Mouse (Mus musculus) ovary, postnatal 36 days (tissue): ENCODE data around the gene Rangrf.
A peak's percentile ranks its signal among the peaks of the same experiment; 100 is the strongest.
"Not testable (repeated sequence)": the region's sequence is repeated elsewhere in the genome, so short reads cannot be mapped to it uniquely, and the experiment has no call there.

Experiments used
- DNase-seq: peaks from one replicate; pipeline ENCODE4 v3.0.0; 2022; ENCODE audit warnings: low spot score, mixed read lengths

Gene Rangrf

DNA sequence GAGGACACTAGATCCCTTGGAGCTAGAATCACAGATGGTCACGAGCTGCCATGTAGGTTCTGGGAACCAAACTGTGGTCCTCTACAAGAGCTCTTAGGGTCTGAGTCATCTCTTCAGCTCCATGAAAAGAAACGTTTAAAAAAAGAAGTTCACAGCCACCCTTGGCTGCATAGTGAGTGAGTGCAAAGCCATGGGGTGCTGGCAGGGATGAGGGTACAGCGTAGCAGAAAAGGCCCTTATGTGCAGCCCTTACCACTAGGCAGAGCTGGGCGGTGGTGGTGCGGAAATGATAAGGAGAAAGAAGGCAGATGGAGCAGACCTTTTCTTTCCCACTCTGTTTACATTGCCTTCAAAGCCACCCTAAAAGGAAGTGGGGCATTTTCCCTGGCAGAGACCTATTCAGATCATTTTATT, 4.3 kb upstream of the Rangrf start:
- DNase-seq, result no peak

GRCm38 (mm10) chr11:68975601-68976000, 616 bp upstream of the Rangrf start:
- no peak for DNase-seq

- DNase-seq, result no peak
Observed at GRCm38 (mm10) chr11:68974059-68974450, 930 bp downstream of the Rangrf start.

- peak; percentile 86 for DNase-seq
Observed at GRCm38 (mm10) chr11:68973250-68974058, 1.5 kb downstream of the Rangrf start.

GRCm38 (mm10) chr11:68970232-68970631, 4.8 kb downstream of the Rangrf start:
- no peak for DNase-seq

DNA sequence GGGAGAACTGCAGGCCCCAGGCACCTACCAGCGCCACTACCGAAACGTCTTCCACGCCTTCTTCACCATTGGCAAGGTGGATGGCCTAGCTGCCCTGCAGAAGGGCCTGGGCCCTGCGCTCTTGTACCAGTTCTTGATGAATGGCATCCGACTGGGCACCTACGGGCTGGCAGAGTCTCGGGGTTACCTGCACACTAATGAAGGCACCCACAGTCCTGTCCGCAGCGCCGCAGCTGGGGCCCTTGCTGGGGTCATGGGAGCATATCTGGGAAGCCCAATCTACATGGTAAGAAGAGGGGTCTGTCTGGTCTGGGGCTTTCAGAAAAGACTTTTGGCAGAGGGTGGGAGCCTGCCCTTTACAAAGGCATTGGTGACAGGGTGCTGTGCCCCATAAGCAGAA, 6.2 kb downstream of the Rangrf start:
- DNase-seq, result no peak

DNA sequence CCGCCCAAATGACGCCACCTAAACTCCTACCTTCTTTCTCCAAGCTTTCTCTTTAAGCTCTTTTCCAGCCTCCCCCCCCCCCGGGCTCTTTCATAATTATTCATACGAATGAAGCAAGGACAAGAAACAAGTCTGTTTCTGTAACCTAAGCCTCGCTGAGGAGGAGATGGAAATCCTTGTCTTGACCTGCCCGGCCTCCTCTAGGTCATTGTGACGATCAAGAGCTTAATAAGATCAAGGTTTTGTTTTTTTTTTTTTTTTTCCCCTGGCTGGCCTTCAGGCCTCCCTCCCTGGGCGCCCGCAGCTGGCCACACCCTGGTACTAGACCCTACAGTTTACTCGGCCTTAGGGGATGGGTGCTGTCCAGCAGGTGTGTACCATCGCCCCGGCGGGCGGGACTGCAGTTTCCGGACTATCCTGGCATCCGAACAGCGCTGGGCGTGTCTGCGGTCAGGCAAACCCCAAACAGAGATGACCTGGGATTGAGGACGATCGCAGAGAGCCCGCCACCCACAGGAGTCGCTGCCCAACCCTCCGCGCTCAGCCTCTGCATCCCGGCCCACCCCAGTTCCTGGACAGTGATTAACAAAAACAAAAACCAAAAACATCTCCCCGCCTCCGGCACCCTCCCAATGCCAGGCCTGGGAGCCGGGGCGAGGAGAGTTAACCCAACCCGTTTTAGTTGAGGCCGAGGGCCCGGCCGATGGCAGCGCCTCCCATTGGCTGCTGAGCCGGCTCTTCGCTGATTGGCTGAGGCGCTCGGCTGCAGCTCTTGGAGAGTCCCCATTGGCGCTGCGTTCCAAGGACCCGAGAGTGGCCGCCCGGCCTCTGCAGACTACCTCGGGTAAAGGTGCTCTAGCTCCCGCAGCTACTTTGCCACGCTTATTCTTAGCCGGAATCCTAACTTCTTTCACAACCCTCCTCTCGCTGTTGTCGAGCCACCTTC, 7.4 kb downstream of the Rangrf start, which contains the start of gene Slc25a35:
Gene Slc25a35, plus strand, starts transcription at position 795 of the 946 bp plus-strand sequence.
- DNase-seq, result peak; percentile 92

GRCm38 (mm10) chr11:68966554-68966953, 8.4 kb downstream of the Rangrf start:
- no peak for DNase-seq

DNA sequence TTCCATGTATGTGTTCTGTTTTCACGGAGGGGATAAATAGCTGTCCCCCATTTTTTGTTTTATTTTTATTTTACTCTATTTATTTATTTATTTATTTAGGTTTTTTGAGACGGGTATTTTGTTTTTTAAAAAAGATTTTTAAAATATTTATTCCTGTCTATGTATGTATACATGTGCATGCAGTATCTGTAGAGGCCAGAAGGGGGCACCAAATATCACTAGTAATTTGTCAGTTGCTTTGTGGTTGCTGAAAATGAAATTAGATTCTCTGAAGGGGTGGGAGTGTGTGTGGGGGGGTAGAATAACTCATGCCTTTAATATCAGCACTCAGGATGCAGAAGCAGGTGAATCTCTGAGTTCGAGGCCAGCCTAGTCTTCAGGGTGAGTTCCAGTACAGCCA, 9.1 kb downstream of the Rangrf start:
- no peak for DNase-seq

GRCm38 (mm10) chr11:68965050-68965449, 9.9 kb downstream of the Rangrf start:
- DNase-seq, result no peak

GRCm38 (mm10) chr11:68963405-68963804, 11.6 kb downstream of the Rangrf start:
- no peak for DNase-seq

DNA sequence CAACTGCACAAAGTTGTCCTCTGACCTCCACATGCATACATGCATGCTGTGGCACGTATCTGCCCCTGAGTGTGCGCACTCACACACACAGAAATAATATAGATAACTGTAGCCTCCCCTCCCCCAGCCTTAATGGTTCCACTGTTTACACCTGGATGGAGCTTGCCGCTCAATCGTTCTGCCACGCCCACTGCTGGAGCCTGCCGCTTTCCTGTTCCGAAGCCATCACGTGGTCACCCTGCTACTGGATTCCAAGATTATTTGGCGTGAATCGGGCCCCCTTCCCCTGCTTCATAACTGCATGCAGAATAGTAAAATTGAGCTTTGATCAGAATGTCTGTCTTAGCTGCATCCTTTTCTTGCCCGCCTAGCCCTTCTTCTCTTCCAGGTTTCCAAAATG, 12.8 kb downstream of the Rangrf start:
- DNase-seq, result not testable (repeated sequence)

- no peak for DNase-seq
Observed at GRCm38 (mm10) chr11:68961596-68961995, 13.4 kb downstream of the Rangrf start.

DNA sequence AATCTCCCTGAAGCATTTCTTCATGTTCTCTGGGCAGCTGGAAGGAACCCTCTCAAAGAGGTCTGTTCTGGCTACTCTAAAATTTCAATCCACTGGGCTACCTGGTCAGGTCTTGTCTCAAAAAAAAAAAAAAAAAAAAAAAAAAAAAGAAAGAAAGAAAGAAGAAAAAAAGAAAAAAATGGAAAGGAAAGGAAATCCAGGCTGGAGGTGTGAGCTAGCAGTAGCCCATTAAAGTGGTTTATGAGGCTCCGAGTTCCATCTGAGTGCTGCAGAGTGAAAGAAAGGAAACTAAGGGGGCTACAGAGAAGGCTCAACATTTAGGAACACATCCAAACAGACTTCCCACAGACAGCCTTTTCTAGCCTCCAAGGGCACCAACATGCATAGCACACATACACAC, 17.0 kb downstream of the Rangrf start:
- DNase-seq, result no peak

DNA sequence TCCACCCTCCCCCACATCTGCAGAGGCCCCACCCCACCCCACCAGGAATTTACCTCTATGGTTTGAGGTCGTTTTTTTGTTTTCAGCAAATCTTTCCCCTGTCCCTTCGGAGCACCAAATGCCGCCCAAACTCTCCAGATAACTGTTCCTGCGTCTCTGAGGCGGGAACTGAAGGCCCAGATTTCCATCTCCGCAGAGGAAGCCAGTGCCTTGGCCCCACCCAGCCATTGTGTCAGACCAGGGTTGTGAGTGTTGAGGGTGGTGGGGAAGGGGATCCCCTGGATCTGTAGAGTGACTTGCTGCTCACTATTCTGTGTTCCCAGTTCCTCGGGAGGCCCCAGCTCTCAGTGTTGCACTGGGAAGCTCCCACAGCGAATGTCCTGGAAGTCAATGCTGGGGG, 17.7 kb downstream of the Rangrf start, which contains the start of gene Arhgef15:
Gene Arhgef15, minus strand, starts transcription at position 173 of the 400 bp plus-strand sequence.
- no peak for DNase-seq

GRCm38 (mm10) chr11:68956697-68957096, 18.3 kb downstream of the Rangrf start:
- DNase-seq, result no peak

DNA sequence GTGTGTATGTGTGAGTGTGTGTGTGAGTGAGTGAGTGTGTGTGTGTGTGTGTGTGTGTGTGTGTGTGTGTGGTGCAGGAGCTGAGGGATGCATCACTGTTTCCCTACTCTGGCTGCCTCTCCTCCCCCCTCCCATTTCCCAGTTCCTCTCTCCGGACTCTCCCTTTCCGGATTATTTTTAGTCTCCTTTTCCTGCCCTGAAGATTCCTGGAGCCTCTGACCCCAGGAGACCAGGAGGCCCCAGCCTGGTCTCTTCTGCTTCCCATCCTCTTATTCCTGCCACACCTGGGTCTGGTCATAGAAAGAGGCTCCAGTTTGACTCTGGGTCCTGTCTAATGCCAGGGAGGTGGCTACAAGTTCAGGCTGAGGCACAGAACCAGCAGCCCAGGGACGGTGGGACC, 18.9 kb downstream of the Rangrf start:
- no peak for DNase-seq

DNA sequence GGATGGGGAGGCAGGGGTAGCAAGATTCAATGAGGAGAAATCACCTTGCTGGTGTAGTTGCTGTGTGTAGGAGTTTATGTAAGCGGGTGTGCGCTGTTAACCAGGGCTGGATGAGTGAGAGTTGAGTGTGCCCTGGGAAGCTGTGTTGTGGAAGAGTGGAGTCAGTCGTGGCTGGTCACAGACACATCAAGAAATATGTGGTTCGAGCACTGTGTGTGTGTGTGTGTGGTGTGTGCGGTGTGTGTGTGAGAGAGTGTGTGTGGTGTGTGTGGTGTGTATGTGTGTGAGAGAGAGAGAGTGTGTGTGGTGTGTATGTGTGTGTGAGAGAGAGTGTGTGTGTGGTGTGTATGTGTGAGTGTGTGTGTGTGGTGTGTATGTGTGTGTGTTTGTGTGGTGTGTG, 19.5 kb downstream of the Rangrf start:
- no peak for DNase-seq

DNA sequence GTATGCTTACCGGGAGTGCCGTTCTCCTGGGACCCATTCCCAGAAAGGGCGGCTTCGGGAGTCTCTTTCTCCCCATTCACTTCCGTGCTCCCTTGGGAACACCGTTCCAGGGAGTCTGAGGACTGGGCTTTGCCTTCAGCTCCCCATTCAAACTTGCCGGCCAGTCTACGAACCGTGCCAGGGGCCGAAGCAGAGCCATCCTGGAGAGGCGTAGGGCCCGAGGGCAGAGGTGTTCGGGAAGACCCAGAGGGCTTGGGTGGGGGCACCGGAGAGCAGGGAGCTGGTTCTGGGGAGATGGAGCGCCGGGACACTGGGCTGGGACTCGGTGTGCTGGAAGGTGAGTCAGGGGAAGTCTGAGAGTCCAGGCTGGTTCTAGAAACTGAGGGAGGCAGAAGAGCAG, 20.6 kb downstream of the Rangrf start:
- DNase-seq, result no peak

DNA sequence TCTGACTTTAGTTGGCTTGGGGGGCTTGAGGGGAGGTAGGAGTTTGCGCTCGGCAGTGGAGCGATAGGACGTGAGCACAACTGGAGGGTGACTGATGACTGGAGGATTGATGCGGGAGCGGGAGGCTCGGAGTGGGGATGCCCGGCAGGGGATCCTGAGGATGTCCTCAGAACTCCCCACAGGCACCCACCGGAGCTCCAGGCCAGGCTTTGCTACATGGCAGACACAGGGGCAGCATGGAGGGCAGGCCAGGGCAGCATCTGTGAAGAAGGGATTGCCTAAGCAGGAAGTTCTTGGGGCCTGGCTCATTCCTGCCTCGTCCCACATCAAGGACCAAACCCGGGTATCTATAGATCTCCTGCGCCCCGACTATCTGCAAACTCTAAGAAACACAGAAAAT, 21.1 kb downstream of the Rangrf start:
- no peak for DNase-seq

DNA sequence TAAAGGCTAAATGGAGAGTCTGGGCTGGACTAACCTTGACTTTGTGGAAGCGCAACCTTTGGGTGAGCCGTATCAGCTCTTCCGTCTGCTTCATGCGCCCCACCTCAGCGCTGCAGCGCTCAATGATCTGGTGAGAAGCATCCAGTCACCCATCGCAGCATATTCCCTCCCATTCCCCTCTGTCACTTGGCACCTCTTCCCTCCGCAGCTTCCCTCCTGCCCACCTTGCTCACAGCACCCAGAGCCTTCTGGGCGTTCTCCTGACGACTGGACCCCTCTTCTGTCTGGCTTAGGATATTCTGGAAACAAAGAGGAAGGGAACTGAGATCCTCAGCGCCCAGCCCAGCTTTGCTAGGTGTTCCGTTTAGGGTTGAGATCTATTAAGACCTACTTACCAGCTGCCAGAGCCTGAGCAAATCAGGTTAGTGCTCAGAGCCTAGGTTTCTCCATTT, 27.4 kb downstream of the Rangrf start:
- DNase-seq, result no peak

GRCm38 (mm10) chr11:68946806-68947440, 28.1 kb downstream of the Rangrf start:
- DNase-seq, result no peak
